Mouse (Mus musculus): ENCODE measurements around the gene Dctn2. TPM values are rescaled to one million over a fixed set of nuclear protein-coding genes. Genes with fewer than 3 reads are reported as not detected.
A peak's percentile ranks its signal among the peaks of the same experiment; 100 is the strongest.

Gene Dctn2
- total RNA-seq, 2 experiments from 2014 or later, result 308 to 321 TPM

DNA sequence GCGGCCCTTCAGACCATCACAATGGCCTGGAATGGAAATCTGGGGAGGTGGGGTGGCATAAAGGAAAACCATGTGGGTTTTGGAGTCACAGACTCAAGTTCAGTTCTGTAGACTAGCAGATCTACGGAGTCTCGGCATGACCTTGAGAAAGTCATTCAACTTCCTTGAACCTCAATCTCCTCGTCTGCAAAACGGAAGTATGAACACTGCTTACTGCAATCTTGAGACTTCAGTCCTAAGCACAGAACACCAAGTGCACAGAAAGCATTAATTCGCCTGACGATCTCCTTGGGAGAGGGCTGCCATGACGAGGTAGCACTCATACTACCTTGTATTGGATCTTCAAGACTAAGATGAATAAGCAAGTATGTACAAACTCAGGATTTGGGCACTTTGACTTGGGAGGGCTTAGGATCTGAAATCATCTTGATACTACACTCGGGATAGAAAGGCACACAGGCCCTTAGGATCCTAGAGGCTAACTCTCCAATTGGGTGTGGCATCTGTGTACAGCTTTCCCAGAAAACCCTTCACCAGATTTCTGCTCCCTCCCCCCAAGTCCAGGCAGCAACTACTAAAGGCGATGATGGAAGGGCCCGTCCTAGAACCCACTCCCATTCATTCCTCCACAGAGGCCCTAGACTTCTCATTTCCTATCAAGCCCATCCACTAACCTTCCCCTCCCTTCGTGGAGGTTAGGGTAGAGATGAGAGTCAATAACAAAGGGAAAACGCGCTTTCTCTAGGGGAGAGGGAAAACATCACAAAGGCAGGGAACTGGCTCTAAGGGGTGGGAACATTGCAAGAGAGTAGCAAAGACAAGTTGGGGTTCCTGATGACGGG, 4.2 kb upstream of the Dctn2 start:
- DNase-seq (ENCODE audit: low spot score in 2 of 2), result no peak
- intact Hi-C loops (cut with DNase I), result no loop called here

DNA sequence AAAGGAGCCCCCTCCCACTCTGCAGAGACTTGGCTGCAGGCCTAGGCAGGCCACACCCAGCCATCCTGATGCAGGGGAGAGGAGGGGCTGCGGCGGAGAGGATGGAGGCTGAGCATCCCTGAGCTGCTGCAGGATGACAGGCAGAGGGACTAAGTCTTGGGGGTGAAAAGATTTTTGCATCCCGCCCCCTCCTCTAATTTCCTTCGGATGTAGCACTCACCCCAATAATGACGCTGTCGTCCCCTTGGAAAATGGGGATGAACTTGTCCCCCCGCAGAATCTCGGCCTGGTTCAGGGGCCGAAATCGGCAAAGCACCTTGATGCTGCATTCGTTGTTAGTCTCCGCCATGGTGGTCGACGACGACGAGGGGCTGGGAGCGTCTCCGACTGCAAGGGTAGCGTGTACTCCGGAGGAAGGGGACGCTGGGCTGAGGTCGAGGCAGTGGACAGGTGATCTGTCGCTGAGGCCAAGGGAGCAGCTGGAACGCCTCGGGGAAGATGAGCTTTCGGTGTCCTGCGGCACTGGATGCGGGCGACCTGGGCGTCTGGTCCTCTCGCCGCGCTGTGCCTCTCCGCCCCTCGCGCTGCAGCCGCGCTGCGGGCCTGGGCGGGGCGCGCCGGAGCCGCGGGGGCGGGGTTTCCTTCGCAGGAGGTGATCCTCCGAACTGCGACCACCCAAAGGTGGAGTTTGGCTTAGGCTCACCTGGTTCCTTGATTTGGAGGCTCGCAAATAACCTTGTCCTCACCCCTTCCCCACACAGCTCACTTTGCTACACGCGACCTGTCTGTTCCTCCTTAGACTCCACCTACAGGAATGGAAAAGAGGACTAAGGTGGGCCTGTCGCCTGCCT, 3.4 kb upstream of the Dctn2 start, which contains the start of gene Kif5a:
Gene Kif5a (minus strand): TSS at position 801 of the 851 bp plus-strand sequence.
- intact Hi-C loops (cut with DNase I), result no loop called here

DNA sequence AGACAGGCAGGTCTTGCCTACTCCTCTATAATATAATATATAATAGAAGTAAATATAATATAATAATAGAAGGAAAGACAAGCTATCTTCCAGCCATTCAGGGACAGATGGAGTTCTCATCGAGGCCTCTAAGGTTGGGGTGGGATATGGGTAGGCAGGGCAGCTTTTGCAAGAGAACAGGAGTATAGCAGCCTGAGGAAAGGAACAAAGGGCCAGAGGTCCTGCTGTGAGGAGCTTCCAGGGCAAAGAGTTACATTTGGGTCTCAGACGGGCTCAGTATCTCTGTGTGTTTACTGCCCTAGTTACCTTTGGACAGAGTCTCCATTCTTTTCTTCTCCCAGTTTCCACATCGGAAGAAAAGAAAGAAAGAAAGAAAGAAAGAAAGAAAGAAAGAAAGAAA, 2.5 kb upstream of the Dctn2 start:
- DNase-seq (ENCODE audit: low spot score in 2 of 2), result no peak
- intact Hi-C loops (cut with DNase I), result no loop called here

More for the DNA sequence above, 3.4 kb upstream of the Dctn2 start, which contains the start of gene Kif5a:
- peak; percentile 52 to 81 for DNase-seq (ENCODE audit: low spot score in 2 of 2)

DNA sequence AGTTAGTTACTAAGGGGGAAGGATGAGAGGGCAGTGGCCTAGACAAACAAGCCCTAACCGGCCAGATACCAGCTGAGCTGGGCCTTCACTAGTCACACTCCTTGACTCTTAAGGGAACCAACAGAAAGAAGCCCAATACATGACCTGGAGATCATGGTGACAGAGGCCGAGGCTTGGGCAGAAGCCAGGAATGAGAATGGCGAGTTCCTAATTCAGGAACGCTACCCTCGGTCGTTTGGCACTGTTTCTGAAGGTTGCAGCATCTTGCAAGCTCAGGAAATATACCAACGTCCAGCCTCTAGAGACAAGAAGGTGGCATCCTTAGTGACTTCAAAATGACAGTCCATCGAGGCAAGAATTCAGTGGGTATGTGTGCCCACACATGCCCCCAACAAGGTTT, 1.8 kb upstream of the Dctn2 start:
- DNase-seq (ENCODE audit: low spot score in 2 of 2), result no peak
- intact Hi-C loops (cut with DNase I), result no loop called here

DNA sequence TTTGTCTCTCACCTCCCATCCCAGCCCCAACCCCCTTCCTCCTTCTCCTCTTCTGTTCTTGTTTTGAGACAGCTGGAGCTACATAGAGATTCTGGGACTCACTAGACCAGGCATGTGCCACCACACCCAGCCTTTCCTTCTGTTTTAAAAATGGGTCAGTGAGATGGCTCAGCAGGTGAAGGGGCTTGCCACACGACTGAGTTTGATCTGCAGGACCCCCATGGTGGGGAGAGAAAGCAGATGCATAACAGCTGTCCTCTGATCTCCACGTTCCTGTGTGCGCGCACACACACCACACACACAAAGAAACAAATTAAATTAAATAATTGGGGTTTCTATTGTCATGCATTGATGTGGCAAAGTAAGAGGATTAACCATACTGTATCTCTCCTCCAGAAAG, 1.2 kb upstream of the Dctn2 start:
- no peak for DNase-seq (ENCODE audit: low spot score in 2 of 2)
- intact Hi-C loops (cut with DNase I), result no loop called here

DNA sequence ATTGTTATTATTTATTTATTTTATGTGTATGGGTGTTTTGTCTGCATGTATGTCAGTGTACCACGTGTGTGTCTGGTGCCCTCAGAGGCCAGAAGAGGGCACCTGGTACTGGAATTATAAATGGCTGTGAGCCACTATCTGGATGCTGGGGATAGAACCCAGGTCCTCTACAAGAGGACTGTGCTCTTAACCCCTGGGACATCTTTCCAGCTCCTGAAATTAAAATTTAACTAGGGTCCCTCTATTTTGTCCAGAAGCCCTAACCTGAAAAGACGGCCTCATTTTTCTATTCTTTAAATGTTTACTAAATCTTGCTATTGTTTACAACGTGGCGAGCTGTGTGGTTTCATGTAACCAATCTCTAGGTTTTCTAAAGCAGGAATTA, 449 bp upstream of the Dctn2 start:
- intact Hi-C loops (cut with DNase I), result loop anchor here (2.0 kb wide), 1 partner anchor 23 kb away; the partner anchor contains the start of gene Mbd6
- no peak for DNase-seq (ENCODE audit: low spot score in 2 of 2)

DNA sequence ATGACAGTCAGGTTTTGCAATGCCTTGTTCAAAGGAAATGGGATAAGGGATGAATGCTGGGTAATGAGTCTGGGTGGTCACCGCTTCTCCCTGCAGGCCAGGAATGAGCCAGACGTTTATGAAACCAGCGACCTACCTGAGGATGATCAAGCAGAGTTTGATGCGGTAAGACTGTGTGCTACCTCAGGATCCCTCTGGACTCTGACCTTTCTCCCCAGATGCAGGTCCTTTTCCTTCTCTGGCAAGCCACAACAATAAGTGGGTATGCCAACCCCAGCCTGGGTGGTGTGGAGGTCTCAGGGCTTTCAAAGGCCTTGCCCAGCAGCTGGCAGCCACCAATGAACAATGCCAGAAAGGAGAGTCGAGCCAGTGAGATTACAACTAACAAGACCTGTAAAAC, 1.1 kb downstream of the Dctn2 start:
- intact Hi-C loops (cut with DNase I), result loop anchor here (2.0 kb wide), 1 partner anchor 21 kb away; the partner anchor contains the start of gene Mbd6
- no peak for DNase-seq (ENCODE audit: low spot score in 2 of 2)

DNA sequence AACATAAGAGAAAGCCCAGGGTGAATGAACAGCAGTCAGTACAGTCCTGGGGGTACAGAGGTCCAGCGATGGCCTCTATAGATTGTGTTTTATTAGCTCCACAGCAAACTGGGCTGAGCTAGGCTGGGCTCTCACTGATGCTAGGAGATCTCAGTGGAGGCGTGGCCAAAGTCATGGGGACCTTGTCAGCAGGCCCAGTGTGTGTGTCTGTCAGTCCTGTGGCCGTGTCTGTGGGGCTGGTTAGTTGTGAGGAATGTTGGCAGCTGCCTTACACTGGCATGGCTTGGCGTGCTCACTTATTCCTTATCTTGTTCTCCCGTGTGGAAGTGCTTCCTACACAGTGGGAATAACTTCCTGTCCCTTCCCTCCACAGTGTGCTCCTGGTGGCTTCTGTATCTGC, 2.2 kb downstream of the Dctn2 start:
- intact Hi-C loops (cut with DNase I), result no loop called here
- DNase-seq (ENCODE audit: low spot score in 2 of 2), result no peak

DNA sequence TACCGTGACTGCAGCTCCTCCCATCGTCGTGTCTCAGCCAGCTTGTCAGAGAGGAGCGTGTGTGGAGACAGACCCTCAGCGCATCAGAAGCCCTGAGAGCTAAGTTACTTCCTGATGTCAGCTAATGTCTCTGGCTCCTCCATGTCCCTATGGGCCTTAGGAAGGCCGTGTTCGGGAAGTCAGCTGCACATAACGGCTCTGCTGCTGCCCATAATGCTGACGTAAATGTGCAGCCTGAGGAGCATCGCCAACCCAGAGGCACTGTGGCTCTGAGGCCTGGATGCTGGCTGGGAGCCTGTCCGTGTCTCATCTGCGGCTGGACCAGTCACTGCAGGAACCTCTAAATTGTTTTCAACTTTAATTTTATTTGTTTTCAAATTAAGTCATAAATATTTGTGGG, 2.9 kb downstream of the Dctn2 start:
- no peak for DNase-seq (ENCODE audit: low spot score in 2 of 2)
- intact Hi-C loops (cut with DNase I), result no loop called here

DNA sequence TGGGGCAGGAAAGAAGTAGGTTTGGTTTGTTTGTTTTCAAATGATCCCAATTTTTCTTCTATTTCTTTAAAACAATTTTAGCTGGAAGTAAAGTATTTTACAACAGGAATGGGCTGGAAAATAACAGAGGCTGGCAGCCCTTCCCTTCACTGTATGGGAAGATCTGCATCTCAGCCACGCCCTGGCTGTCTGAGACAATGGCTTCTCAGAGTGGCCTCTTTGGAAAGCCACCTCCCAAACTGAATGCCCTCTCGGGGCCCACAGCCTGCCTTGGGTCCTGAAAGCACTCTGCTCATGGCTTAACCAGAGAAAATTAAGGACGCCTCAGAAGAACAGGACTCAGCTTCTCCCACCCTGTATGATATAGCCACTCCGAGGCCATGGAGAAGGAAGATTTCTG, 3.7 kb downstream of the Dctn2 start:
- DNase-seq (ENCODE audit: low spot score in 2 of 2), result no peak
- intact Hi-C loops (cut with DNase I), result no loop called here

DNA sequence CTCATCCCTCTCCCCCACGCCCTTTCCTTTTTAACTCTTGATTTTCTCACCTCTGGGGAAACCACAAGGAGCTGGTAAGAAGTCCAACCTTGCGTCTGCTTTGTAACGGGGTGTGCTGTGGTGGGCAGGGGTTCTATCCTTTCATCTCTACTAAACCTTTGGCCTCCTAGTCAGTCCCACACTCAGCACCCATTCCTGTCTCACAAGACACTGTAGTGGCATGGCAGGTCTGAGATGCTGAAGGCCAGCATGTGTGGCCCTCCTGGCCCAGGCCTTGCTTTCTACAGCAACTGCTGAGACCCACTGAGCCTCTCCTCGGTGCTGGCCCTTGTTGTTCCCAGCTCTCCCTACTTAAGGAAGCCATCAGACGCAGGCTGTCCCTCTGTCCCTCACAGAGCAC, 6.2 kb downstream of the Dctn2 start:
- intact Hi-C loops (cut with DNase I), result no loop called here

DNA sequence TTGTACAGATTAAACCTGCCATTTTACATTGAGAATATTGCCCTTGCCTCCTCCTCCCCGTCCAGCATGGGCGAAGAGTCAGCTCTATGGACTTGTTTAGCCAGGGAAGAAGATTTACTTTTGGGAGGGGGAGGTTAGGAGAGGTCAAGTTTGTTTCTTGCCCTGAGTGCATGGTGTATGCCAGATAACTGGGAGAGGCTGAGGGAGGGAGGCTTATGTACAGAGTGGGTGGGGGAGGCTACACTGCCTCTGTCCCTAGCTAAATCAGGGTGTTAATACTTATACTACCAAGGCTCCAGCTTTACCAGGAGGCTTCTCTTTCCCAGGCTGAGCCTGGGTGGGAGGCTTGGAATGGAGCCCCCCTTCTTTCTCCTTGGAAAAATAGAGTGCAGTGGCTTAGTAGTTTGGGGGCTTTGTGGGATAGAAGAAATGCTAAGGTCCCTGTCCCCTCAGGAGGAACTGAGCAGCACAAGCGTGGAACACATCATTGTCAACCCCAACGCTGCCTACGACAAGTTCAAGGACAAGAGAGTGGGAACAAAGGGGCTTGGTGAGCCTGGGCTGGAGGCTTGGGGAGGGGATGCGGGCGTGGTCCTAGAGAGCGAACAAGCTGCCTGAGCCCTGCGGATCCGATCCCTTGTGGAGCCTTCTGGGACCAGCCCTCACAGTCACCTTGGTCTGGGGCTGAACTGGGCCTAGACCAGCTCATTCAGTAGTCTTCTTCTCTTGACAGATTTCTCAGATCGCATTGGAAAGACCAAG, 8.3 kb downstream of the Dctn2 start:
- intact Hi-C loops (cut with DNase I), result no loop called here
- no peak for DNase-seq (ENCODE audit: low spot score in 2 of 2)

More for the DNA sequence above, 6.2 kb downstream of the Dctn2 start:
- no peak for DNase-seq (ENCODE audit: low spot score in 2 of 2)

DNA sequence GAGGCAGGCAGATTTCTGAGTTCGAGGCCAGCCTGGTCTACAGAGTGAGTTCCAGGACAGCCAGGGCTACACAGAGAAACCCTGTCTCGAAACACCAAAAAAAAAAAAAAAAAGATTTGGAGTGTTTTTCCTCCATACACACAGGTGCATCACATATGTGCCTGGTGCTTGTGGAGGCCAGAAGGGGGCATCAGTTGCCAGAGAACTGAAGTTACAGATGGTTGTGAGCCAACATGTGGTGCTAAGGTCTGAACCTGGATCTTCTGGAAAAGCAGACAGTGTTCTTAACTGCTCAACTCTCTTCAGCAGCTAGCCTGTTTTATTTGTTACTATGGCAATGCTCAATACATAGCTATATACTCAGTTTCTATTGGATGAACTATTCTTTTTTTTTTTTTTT, 13.6 kb downstream of the Dctn2 start:
- no peak for DNase-seq (ENCODE audit: low spot score in 2 of 2)
- intact Hi-C loops (cut with DNase I), result no loop called here

DNA sequence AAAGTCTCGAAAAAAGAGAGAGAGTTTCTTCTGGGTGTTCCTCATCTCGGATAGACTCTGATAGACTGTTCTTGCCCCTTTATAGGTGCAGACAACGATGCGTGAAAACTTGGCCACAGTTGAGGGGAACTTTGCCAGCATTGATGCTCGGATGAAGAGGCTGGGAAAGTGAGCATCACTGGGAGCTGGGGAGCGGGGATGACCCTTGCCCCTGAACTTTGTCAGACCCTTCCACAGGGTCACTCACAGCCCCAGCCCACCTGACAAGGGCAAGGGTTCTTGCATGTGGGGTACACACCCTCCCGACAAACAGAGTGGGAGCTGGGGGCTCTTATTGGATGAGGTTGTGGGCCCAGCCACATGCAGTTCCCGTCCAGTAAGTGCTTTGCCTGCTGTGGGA, 15.1 kb downstream of the Dctn2 start:
- intact Hi-C loops (cut with DNase I), result no loop called here

DNA sequence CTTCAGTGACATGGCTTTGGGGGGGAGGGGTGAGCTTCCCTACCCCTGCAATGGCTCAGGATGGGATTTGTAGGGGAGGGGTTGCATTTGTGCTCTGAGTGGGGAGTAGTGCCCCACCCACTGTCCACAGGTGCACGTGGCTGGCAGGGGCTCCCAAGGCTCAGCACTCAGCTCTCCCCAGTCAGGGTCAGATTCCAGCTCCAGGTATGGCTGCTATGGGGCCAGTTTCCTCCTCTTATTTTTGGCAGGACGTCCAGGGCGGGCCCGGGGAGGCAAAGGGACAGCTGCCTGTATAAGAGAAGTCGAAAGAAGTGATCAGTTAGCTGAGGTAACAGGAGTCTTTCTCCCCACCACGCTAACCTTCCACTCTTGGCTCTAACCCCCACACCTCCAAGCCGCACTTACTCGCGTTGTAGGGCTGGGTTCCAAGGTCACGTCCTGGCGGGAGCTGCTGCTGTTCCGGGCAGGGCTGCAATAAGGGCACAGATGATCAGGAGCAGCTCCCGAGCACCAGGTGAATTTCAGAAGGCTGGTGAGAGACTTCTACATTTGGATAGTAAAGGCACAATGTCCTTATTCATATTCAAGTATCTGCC, 16.6 kb downstream of the Dctn2 start:
- intact Hi-C loops (cut with DNase I), result no loop called here
- no peak for DNase-seq (ENCODE audit: low spot score in 2 of 2)

More for the DNA sequence above, 15.1 kb downstream of the Dctn2 start:
- no peak for DNase-seq (ENCODE audit: low spot score in 2 of 2)

DNA sequence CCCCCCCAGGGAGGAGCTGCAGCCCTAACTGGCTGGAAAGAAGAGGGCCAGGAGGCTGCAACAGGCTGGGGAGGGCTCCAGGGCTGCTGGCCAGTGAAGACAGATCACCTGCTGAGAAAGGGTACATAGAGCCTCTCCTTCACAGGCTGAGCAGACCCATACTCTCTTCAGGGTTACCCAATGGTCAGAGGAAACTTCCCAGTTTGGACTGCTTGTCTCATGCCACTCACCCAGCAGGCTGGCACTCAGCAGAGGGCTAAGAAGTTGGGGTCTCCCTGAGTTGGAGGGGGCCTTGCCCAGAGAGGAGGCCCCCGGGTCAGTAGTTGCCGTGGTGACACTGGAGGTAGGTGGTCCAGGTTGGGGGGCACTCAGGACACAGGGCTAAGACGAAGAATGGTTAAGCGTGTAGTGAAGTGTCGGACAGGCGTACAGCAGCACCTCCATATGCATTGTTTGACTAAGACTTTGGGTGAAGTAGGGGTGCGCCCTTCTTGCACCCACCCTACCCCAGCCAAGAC, 18.0 kb downstream of the Dctn2 start:
- intact Hi-C loops (cut with DNase I), result no loop called here
- DNase-seq (ENCODE audit: low spot score in 2 of 2), result no peak

DNA sequence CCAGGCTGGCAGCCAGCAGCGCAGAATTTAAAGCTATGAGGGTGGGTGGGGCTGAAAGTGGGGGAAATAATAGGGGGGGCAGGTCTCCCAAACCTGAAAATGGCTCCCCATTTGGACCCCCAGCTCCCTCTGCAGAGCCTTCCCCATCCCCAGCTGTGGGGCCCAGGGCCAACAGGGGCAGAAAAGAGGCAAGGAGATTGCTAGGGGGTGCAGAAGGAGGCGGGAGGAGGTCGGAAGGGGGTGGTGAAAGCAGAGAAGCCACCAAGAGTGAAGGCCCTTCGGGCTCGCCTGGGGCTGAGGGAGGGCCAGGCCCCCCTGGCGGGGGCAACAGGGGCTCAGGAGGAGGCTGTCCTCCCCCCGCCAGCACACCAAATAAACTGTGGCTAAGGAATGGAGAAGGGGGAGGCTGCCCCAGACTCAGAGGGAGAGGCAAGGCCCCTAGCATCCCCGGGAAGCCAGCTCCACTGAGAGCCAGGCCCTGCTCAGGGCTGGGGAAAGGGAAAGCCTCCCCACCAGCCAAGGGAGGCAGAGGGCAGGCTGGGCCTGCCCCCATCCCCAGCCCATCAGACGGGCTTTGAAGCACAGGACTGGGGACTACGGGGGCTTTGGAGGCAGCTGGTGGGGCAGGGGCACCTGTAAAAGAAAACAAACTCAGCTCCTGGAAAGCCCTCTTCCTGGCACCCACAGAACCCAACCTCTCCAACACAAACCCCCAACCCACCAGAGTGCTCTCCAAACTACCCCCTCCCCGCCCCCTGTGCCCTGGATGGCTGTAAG, 18.7 kb downstream of the Dctn2 start:
- intact Hi-C loops (cut with DNase I), result no loop called here
- DNase-seq (ENCODE audit: low spot score in 2 of 2), result no peak

DNA sequence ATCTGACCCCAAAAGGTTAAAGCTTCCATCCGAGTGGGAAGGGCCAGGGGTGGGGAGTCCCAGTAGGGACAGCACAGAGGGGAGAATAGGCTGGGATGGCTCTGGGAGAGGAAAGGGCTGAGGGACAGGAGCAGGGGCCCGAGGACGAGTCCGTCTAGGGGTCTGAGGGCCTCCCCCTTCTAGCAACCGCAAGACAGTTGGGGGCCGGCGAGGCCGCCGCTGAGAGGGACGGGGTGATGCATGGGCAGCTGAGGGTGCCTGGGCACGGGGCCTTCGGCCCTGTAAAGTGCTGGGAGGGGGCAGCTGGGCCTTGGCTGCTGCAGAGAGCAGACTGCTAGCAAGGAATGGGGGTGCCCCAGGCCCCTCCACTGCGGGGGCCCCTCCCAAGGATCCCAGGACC, 19.5 kb downstream of the Dctn2 start:
- intact Hi-C loops (cut with DNase I), result no loop called here
- DNase-seq (ENCODE audit: low spot score in 2 of 2), result no peak
